Mouse (Mus musculus): ENCODE measurements at regions not wholly inside any gene's neighbourhood (a gene's known extent, or its start where the extent isn't known, plus 50 kb on each side); places are given as distances from the start of the nearest gene placed in this dataset.

- 65% methylated on average over 3 of the region's 3 CpGs for WGBS
- no peak for DNase-seq (ENCODE audit: low spot score)
- no peak overlapping the region for H3K4me3 ChIP-seq
Observed at GRCm38 (mm10) chr3:54591160-54591559, 101.4 kb upstream of the Supt20 start.

GRCm38 (mm10) chr3:54592064-54592463 is 100.5 kb upstream of the Supt20 start:
- H3K4me1 ChIP-seq: no peaks in the 10 kb centered on the region
- H3K27me3 ChIP-seq (ENCODE audit: insufficient read depth, poor library complexity, severe bottlenecking): no peaks in the 10 kb centered on the region
- H3K36me3 ChIP-seq: no peaks in the 10 kb centered on the region
- H3K4me3 ChIP-seq: no peak overlapping the region
- 45% methylated on average over 2 of the region's 2 CpGs for WGBS
- no peak overlapping the region for H3K27ac ChIP-seq
- H3K9me3 ChIP-seq: no peaks in the 10 kb centered on the region; the same call in 1 of the 2 replicates
- no peak for DNase-seq (ENCODE audit: low spot score)

More at GRCm38 (mm10) chr3:54591160-54591559, 101.4 kb upstream of the Supt20 start:
- no peaks in the 10 kb centered on the region for H3K27me3 ChIP-seq (ENCODE audit: insufficient read depth, poor library complexity, severe bottlenecking)
- H3K9me3 ChIP-seq: no peaks in the 10 kb centered on the region; the same call in 1 of the 2 replicates
- no peak overlapping the region for H3K27ac ChIP-seq
- no peaks in the 10 kb centered on the region for H3K4me1 ChIP-seq
- H3K36me3 ChIP-seq: no peaks in the 10 kb centered on the region

GRCm38 (mm10) chr3:54592655-54593428 is 99.8 kb upstream of the Supt20 start:
- Histone ChIP-seq H3K4me1 (no peaks in the 10 kb centered on the region), H3K9me3 (no peaks in the 10 kb centered on the region; the same call in 1 of the 2 replicates), H3K27me3 (ENCODE audit: insufficient read depth, poor library complexity, severe bottlenecking) (no peaks in the 10 kb centered on the region), H3K4me3 (no peak overlapping the region), H3K27ac (no peak overlapping the region), H3K36me3 (no peaks in the 10 kb centered on the region)
- no peak for DNase-seq (ENCODE audit: low spot score)
- WGBS: 59% methylated on average over 14 of the region's 14 CpGs

- WGBS: 84% methylated on average over 3 of the region's 3 CpGs
- no peaks in the 10 kb centered on the region for H3K4me1 ChIP-seq
- no peak for DNase-seq (ENCODE audit: low spot score)
- no peaks in the 10 kb centered on the region for H3K36me3 ChIP-seq
- H3K27me3 ChIP-seq (ENCODE audit: insufficient read depth, poor library complexity, severe bottlenecking): no peaks in the 10 kb centered on the region
- no peak overlapping the region for H3K4me3 ChIP-seq
- no peaks in the 10 kb centered on the region; the same call in 1 of the 2 replicates for H3K9me3 ChIP-seq
- no peak overlapping the region for H3K27ac ChIP-seq
Observed at GRCm38 (mm10) chr3:54595193-54595592, 97.4 kb upstream of the Supt20 start.

- DNase-seq (ENCODE audit: low spot score): no peak
- H3K4me3 ChIP-seq: no peak overlapping the region
- no peaks in the 10 kb centered on the region for H3K27me3 ChIP-seq (ENCODE audit: insufficient read depth, poor library complexity, severe bottlenecking)
- H3K27ac ChIP-seq: no peak overlapping the region
- no peaks in the 10 kb centered on the region; the same call in 1 of the 2 replicates for H3K9me3 ChIP-seq
- no peaks in the 10 kb centered on the region for H3K36me3 ChIP-seq
- H3K4me1 ChIP-seq: no peaks in the 10 kb centered on the region
- 79% methylated on average over 11 of the region's 11 CpGs for WGBS
Observed at GRCm38 (mm10) chr3:54597326-54598274, 95.0 kb upstream of the Supt20 start.

GRCm38 (mm10) chr3:54598296-54598695 is 94.3 kb upstream of the Supt20 start:
- Histone ChIP-seq H3K4me1 (no peaks in the 10 kb centered on the region), H3K4me3 (no peak overlapping the region), H3K9me3 (no peaks in the 10 kb centered on the region; the same call in 1 of the 2 replicates), H3K36me3 (no peaks in the 10 kb centered on the region), H3K27ac (no peak overlapping the region), H3K27me3 (ENCODE audit: insufficient read depth, poor library complexity, severe bottlenecking) (no peaks in the 10 kb centered on the region)
- 74% methylated on average over 5 of the region's 5 CpGs for WGBS
- DNase-seq (ENCODE audit: low spot score): no peak

- WGBS: 77% methylated on average over 4 of the region's 4 CpGs
- DNase-seq (ENCODE audit: low spot score): no peak
Observed at GRCm38 (mm10) chr3:54604705-54605379, 87.8 kb upstream of the Supt20 start.

GRCm38 (mm10) chr3:54611431-54611990 is 81.1 kb upstream of the Supt20 start:
- Histone ChIP-seq H3K9me3 (no peaks in the 10 kb centered on the region), H3K27me3 (ENCODE audit: insufficient read depth, poor library complexity, severe bottlenecking) (no peaks in the 10 kb centered on the region), H3K36me3 (no peaks in the 10 kb centered on the region), H3K4me1 (0 out of 2 replicates have a peak, but pooled peaks cover 2% of the 10 kb centered on the region), H3K4me3 (no peak overlapping the region), H3K27ac (no peak overlapping the region)
- WGBS: 62% methylated on average over 10 of the region's 10 CpGs
- DNase-seq (ENCODE audit: low spot score): no peak

More at GRCm38 (mm10) chr3:54604705-54605379, 87.8 kb upstream of the Supt20 start:
- Histone ChIP-seq H3K4me1 (no peaks in the 10 kb centered on the region), H3K27ac (no peak overlapping the region), H3K4me3 (no peak overlapping the region), H3K9me3 (no peaks in the 10 kb centered on the region), H3K36me3 (no peaks in the 10 kb centered on the region), H3K27me3 (ENCODE audit: insufficient read depth, poor library complexity, severe bottlenecking) (no peaks in the 10 kb centered on the region)

GRCm38 (mm10) chr3:54613845-54614244 is 78.8 kb upstream of the Supt20 start:
- Histone ChIP-seq H3K4me3 (no peak overlapping the region), H3K27ac (no peak overlapping the region), H3K4me1 (0 out of 2 replicates have a peak, but pooled peaks cover 2% of the 10 kb centered on the region), H3K36me3 (no peaks in the 10 kb centered on the region), H3K27me3 (ENCODE audit: insufficient read depth, poor library complexity, severe bottlenecking) (no peaks in the 10 kb centered on the region), H3K9me3 (peaks cover 4% of the 10 kb centered on the region; the same call in 1 of the 2 replicates)
- 77% methylated on average over 2 of the region's 2 CpGs for WGBS
- no peak for DNase-seq (ENCODE audit: low spot score)

GRCm38 (mm10) chr3:54617298-54617697 is 75.3 kb upstream of the Supt20 start:
- DNase-seq (ENCODE audit: low spot score): no peak
- Histone ChIP-seq H3K4me3 (no peak overlapping the region), H3K4me1 (no peaks in the 10 kb centered on the region), H3K9me3 (peaks cover 4% of the 10 kb centered on the region; the same call in 1 of the 2 replicates), H3K27me3 (ENCODE audit: insufficient read depth, poor library complexity, severe bottlenecking) (no peaks in the 10 kb centered on the region), H3K27ac (no peak overlapping the region), H3K36me3 (no peaks in the 10 kb centered on the region)
- 89% methylated on average over 4 of the region's 4 CpGs for WGBS

- H3K9me3 ChIP-seq: peaks cover 4% of the 10 kb centered on the region; the same call in 1 of the 2 replicates
- H3K4me1 ChIP-seq: no peaks in the 10 kb centered on the region
- no peaks in the 10 kb centered on the region for H3K27me3 ChIP-seq (ENCODE audit: insufficient read depth, poor library complexity, severe bottlenecking)
- DNase-seq (ENCODE audit: low spot score): no peak
- no peak overlapping the region for H3K4me3 ChIP-seq
- WGBS: 80% methylated on average over 4 of the region's 4 CpGs
- H3K27ac ChIP-seq: no peak overlapping the region
- H3K36me3 ChIP-seq: no peaks in the 10 kb centered on the region
Observed at GRCm38 (mm10) chr3:54618286-54618685, 74.3 kb upstream of the Supt20 start.

- Histone ChIP-seq H3K9me3 (peaks cover 14% of the 10 kb centered on the region), H3K27ac (no peak overlapping the region), H3K36me3 (no peaks in the 10 kb centered on the region), H3K4me1 (no peaks in the 10 kb centered on the region), H3K4me3 (no peak overlapping the region), H3K27me3 (ENCODE audit: insufficient read depth, poor library complexity, severe bottlenecking) (no peaks in the 10 kb centered on the region)
- WGBS: 85% methylated on average over 7 of the region's 7 CpGs
- DNase-seq (ENCODE audit: low spot score): no peak
Observed at GRCm38 (mm10) chr3:54630254-54630653, 62.4 kb upstream of the Supt20 start.
